Mouse (Mus musculus) olfactory bulb, adult 2 months (tissue): Measurements from ENCODE around the gene Fra10ac1. TPM values are rescaled to one million over a fixed set of nuclear protein-coding genes. Genes with fewer than 3 reads are reported as not detected.
A peak's percentile ranks its signal among the peaks of the same experiment; 100 is the strongest.

ENCODE experiments used
- H3K27ac ChIP-seq: fragments of 200-500 bp; 2 replicates; pipeline ENCODE4 v1.5.1; 2012; ENCODE audit warnings: low read depth, low read length; ENCODE audit not compliant: insufficient read depth
- H3K4me1 ChIP-seq: fragments of 200-500 bp; 2 replicates; pipeline ENCODE4 v1.6.1; 2012; ENCODE audit warnings: low read length; ENCODE audit not compliant: control insufficient read depth, insufficient read depth
- H3K4me3 ChIP-seq: fragments of 200-500 bp; 2 replicates; pipeline ENCODE4 v1.5.1; 2012; ENCODE audit warnings: mild to moderate bottlenecking, low read depth, low read length, moderate library complexity; ENCODE audit not compliant: insufficient read depth
- CTCF ChIP-seq: fragments of 200-500 bp; IDR thresholded peaks from 2 replicates; pipeline ENCODE4 v1.5.1; 2012; ENCODE audit warnings: low read depth, mild to moderate bottlenecking, low read length, moderate library complexity; ENCODE audit not compliant: insufficient read depth
- POLR2A ChIP-seq: fragments of 200-500 bp; IDR thresholded peaks from 2 replicates; pipeline ENCODE4 v1.6.1; 2012; ENCODE audit warnings: mild to moderate bottlenecking, low read depth, low read length, moderate library complexity; ENCODE audit not compliant: insufficient read depth
- WGBS: fragments of 180-500 bp; shearing (Covaris S2); methylation state at CpG from one replicate; pipeline ENCODE4 v1.1.7; 2018; 5-methylcytosine and 5-hydroxymethylcytosine counted together
- polyA plus RNA-seq: library from polyadenylated mRNA; stranded (reverse); fragments of >200 nt; gene quantifications from 2 replicates; pipeline ENCODE4 v1.2.4, GENCODE M21; 2012; ENCODE audit warnings: low replicate concordance; ENCODE audit not compliant: missing spikeins, insufficient read depth, insufficient read length

The Fra10ac1 gene
- polyA plus RNA-seq, 1 experiment, result not detected

GRCm38 (mm10) chr19:38259436-38259835, 35.5 kb upstream of the Fra10ac1 start:
- Histone ChIP-seq H3K4me3 (no peak overlapping the region), H3K27ac (peak overlapping the region; percentile 16), H3K4me1 (peaks cover 20% of the 10 kb centered on the region)
- WGBS, result 49% methylated on average over 3 of the region's 3 CpGs
- TF ChIP-seq POLR2A (no peak), CTCF (no peak)

- 30% methylated on average over 3 of the region's 3 CpGs for WGBS
- no peak for TF ChIP-seq CTCF
- TF ChIP-seq POLR2A, result no peak
- Histone ChIP-seq H3K27ac (peak overlapping the region; percentile 69), H3K4me3 (peak overlapping the region; percentile 23), H3K4me1 (peaks cover 17% of the 10 kb centered on the region)
These were observed 34.7 kb upstream of the Fra10ac1 start for GRCm38 (mm10) chr19:38258651-38259065.

- TF ChIP-seq CTCF (no peak), POLR2A (no peak)
- Histone ChIP-seq H3K27ac (no peak overlapping the region), H3K4me1 (0 out of 2 replicates have a peak, but pooled peaks cover 2% of the 10 kb centered on the region), H3K4me3 (no peak overlapping the region)
- WGBS, result 56% methylated on average over 6 of the region's 6 CpGs
These were observed 29.8 kb upstream of the Fra10ac1 start for GRCm38 (mm10) chr19:38253796-38254195.

- 0 out of 2 replicates have a peak, but pooled peaks cover 2% of the 10 kb centered on the region for H3K4me1 ChIP-seq
- H3K4me3 ChIP-seq, result no peak overlapping the region
- 74% methylated on average over 8 of the region's 8 CpGs for WGBS
- no peak for TF ChIP-seq CTCF
- TF ChIP-seq POLR2A, result no peak
- H3K27ac ChIP-seq, result no peak overlapping the region
These were observed 25.7 kb upstream of the Fra10ac1 start for GRCm38 (mm10) chr19:38249627-38250026.

GRCm38 (mm10) chr19:38246177-38246622, 22.2 kb upstream of the Fra10ac1 start:
- TF ChIP-seq POLR2A (no peak), CTCF (no peak)
- H3K4me3 ChIP-seq, result no peak overlapping the region
- WGBS, result 29% methylated on average over 7 of the region's 7 CpGs
- H3K4me1 ChIP-seq, result 0 out of 2 replicates have a peak, but pooled peaks cover 2% of the 10 kb centered on the region
- H3K27ac ChIP-seq, result no peak overlapping the region

GRCm38 (mm10) chr19:38245361-38246176, 21.6 kb upstream of the Fra10ac1 start:
- 30% methylated on average over 10 of the region's 10 CpGs for WGBS

GRCm38 (mm10) chr19:38244748-38245147, 20.8 kb upstream of the Fra10ac1 start:
- WGBS, result 59% methylated on average over 8 of the region's 8 CpGs

More at GRCm38 (mm10) chr19:38245361-38246176, 21.6 kb upstream of the Fra10ac1 start:
- TF ChIP-seq CTCF, result no peak
- Histone ChIP-seq H3K27ac (peak overlapping the region; percentile 66), H3K4me1 (0 out of 2 replicates have a peak, but pooled peaks cover 2% of the 10 kb centered on the region), H3K4me3 (no peak overlapping the region)

GRCm38 (mm10) chr19:38242314-38242852, 18.4 kb upstream of the Fra10ac1 start:
- Histone ChIP-seq H3K4me3 (no peak overlapping the region), H3K4me1 (peaks cover 8% of the 10 kb centered on the region), H3K27ac (no peak overlapping the region)
- 88% methylated on average over 8 of the region's 8 CpGs for WGBS
- TF ChIP-seq CTCF (no peak), POLR2A (no peak)

More at GRCm38 (mm10) chr19:38244748-38245147, 20.8 kb upstream of the Fra10ac1 start:
- no peak for TF ChIP-seq CTCF
- TF ChIP-seq POLR2A, result no peak
- Histone ChIP-seq H3K4me3 (no peak overlapping the region), H3K4me1 (0 out of 2 replicates have a peak, but pooled peaks cover 2% of the 10 kb centered on the region), H3K27ac (0 out of 2 replicates have a peak overlapping the region, but pooled peaks have one; percentile 41)
